Mouse (Mus musculus): ENCODE results near the gene Etv6. TPM values are rescaled to one million over a fixed set of nuclear protein-coding genes. Genes with fewer than 3 reads are reported as not detected.
A peak's percentile ranks its signal among the peaks of the same experiment; 100 is the strongest.

Gene Etv6
- polyA plus RNA-seq, 1 experiment from 2014 or later = 16.0 TPM

GRCm38 (mm10) chr6:134115219-134115968 is 79.9 kb downstream of the Etv6 start:
- Histone ChIP-seq H3K4me1 (ENCODE audit: control insufficient read depth, insufficient read depth, low read length) (peaks cover 42% of the 10 kb centered on the region), H3K36me3 (ENCODE audit: control insufficient read depth, insufficient read depth, low read length) (no peaks in the 10 kb centered on the region), H3K4me3 (ENCODE audit: low read depth, low read length) (no peak overlapping the region), H3K9ac (ENCODE audit: low read depth, low read length) (no peak overlapping the region), H3K27me3 (ENCODE audit: control insufficient read depth, insufficient read depth, low read length) (no peaks in the 10 kb centered on the region), H3K27ac (ENCODE audit: low read depth, low read length) (no peak overlapping the region), H3K4me2 (no peak overlapping the region), H3K9me3 (replicated peaks; ENCODE audit: control insufficient read depth, low read length) (no peaks in the 10 kb centered on the region)
- WGBS (ENCODE audit: insufficient replicate concordance) = 82% methylated on average over 14 of the region's 14 CpGs
- ATAC-seq (replicated peaks; ENCODE audit: insufficient number of reproducible peaks, low FRiP score, low TSS enrichment) = no peak

GRCm38 (mm10) chr6:134117380-134117938 is 82.0 kb downstream of the Etv6 start:
- 56% methylated on average over 13 of the region's 13 CpGs for WGBS (ENCODE audit: insufficient replicate concordance)
- Histone ChIP-seq H3K4me3 (ENCODE audit: low read depth, low read length) (no peak overlapping the region), H3K27me3 (ENCODE audit: control insufficient read depth, insufficient read depth, low read length) (no peaks in the 10 kb centered on the region), H3K4me2 (no peak overlapping the region), H3K27ac (ENCODE audit: low read depth, low read length) (no peak overlapping the region), H3K9me3 (replicated peaks; ENCODE audit: control insufficient read depth, low read length) (no peaks in the 10 kb centered on the region), H3K36me3 (ENCODE audit: control insufficient read depth, insufficient read depth, low read length) (no peaks in the 10 kb centered on the region), H3K9ac (ENCODE audit: low read depth, low read length) (no peak overlapping the region), H3K4me1 (ENCODE audit: control insufficient read depth, insufficient read depth, low read length) (peaks cover 37% of the 10 kb centered on the region)
- no peak for ATAC-seq (replicated peaks; ENCODE audit: insufficient number of reproducible peaks, low FRiP score, low TSS enrichment)

DNA sequence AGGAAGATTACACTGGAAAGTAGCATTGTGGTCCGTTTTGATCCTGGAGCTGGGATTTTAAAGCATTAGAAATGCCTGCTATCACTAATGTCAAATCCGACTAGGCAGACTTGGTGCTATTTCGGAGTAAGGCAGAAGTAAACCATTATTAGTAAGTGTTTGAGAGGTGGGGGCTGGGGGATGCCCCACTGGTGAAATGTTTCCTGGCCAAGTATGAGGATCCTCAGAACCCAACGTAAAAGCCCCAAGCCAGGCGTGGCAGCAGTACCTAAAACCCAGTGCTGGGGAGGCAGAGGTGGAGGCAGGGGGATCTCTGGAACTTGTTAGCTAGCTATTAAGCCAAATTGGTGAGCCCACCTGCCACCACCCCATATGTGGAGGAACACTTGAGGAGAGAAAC is 83.0 kb downstream of the Etv6 start:
- peaks cover 32% of the 10 kb centered on the region for H3K4me1 ChIP-seq (ENCODE audit: control insufficient read depth, insufficient read depth, low read length)
- no peak overlapping the region; the same call in 1 of the 2 replicates for H3K27ac ChIP-seq (ENCODE audit: low read depth, low read length)

DNA sequence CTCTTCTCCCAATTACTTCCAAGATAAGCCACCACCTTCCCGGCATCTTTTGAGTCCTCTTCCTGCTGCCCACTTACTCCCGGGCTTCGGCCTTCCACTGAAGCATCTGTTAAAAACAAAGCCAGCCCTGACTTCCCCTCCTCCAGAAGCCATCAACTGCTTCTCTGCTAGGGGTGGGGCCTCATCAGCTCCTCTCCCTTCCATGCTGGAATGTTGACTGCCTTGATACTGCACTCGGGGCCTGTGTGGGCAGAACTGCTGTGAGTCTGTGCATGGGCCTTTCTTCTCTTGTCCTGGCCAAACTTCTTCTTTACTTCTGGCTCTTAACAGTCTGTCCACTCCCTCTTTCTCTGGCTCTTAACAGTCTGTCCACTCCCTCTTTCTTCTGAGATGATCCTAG is 83.6 kb downstream of the Etv6 start:
- WGBS (ENCODE audit: insufficient replicate concordance) = 10% methylated on average over 4 of the region's 4 CpGs
- Histone ChIP-seq H3K27ac (ENCODE audit: low read depth, low read length) (peak overlapping the region; percentile 24; the same call in 1 of the 2 replicates), H3K27me3 (ENCODE audit: control insufficient read depth, insufficient read depth, low read length) (no peaks in the 10 kb centered on the region), H3K36me3 (ENCODE audit: control insufficient read depth, insufficient read depth, low read length) (no peaks in the 10 kb centered on the region), H3K4me2 (peak overlapping the region; percentile 31; the same call in 1 of the 2 replicates), H3K9me3 (replicated peaks; ENCODE audit: control insufficient read depth, low read length) (no peaks in the 10 kb centered on the region), H3K4me1 (ENCODE audit: control insufficient read depth, insufficient read depth, low read length) (peaks cover 31% of the 10 kb centered on the region), H3K9ac (ENCODE audit: low read depth, low read length) (no peak overlapping the region), H3K4me3 (ENCODE audit: low read depth, low read length) (no peak overlapping the region)
- peak; percentile 78 for ATAC-seq (replicated peaks; ENCODE audit: insufficient number of reproducible peaks, low FRiP score, low TSS enrichment)

More for the DNA sequence above, 83.0 kb downstream of the Etv6 start:
- Histone ChIP-seq H3K9ac (ENCODE audit: low read depth, low read length) (no peak overlapping the region), H3K4me2 (no peak overlapping the region), H3K4me3 (ENCODE audit: low read depth, low read length) (no peak overlapping the region), H3K36me3 (ENCODE audit: control insufficient read depth, insufficient read depth, low read length) (no peaks in the 10 kb centered on the region), H3K27me3 (ENCODE audit: control insufficient read depth, insufficient read depth, low read length) (no peaks in the 10 kb centered on the region), H3K9me3 (replicated peaks; ENCODE audit: control insufficient read depth, low read length) (no peaks in the 10 kb centered on the region)
- ATAC-seq (replicated peaks; ENCODE audit: insufficient number of reproducible peaks, low FRiP score, low TSS enrichment) = no peak
- WGBS (ENCODE audit: insufficient replicate concordance) = 68% methylated on average over 5 of the region's 5 CpGs

GRCm38 (mm10) chr6:134120227-134120626 is 84.7 kb downstream of the Etv6 start:
- H3K36me3 ChIP-seq (ENCODE audit: control insufficient read depth, insufficient read depth, low read length) = no peaks in the 10 kb centered on the region
- H3K27me3 ChIP-seq (ENCODE audit: control insufficient read depth, insufficient read depth, low read length) = no peaks in the 10 kb centered on the region
- WGBS (ENCODE audit: insufficient replicate concordance) = 52% methylated on average over 4 of the region's 4 CpGs
- H3K4me2 ChIP-seq = no peak overlapping the region
- no peak overlapping the region for H3K9ac ChIP-seq (ENCODE audit: low read depth, low read length)
- peaks cover 31% of the 10 kb centered on the region for H3K4me1 ChIP-seq (ENCODE audit: control insufficient read depth, insufficient read depth, low read length)
- no peak overlapping the region for H3K27ac ChIP-seq (ENCODE audit: low read depth, low read length)
- H3K4me3 ChIP-seq (ENCODE audit: low read depth, low read length) = no peak overlapping the region
- ATAC-seq (replicated peaks; ENCODE audit: insufficient number of reproducible peaks, low FRiP score, low TSS enrichment) = no peak
- no peaks in the 10 kb centered on the region for H3K9me3 ChIP-seq (replicated peaks; ENCODE audit: control insufficient read depth, low read length)

GRCm38 (mm10) chr6:134120712-134121111 is 85.2 kb downstream of the Etv6 start:
- no peak overlapping the region for H3K4me2 ChIP-seq
- no peak for ATAC-seq (replicated peaks; ENCODE audit: insufficient number of reproducible peaks, low FRiP score, low TSS enrichment)
- 60% methylated on average over 12 of the region's 12 CpGs for WGBS (ENCODE audit: insufficient replicate concordance)
- no peaks in the 10 kb centered on the region for H3K9me3 ChIP-seq (replicated peaks; ENCODE audit: control insufficient read depth, low read length)
- H3K4me3 ChIP-seq (ENCODE audit: low read depth, low read length) = no peak overlapping the region
- no peak overlapping the region; the same call in 1 of the 2 replicates for H3K27ac ChIP-seq (ENCODE audit: low read depth, low read length)
- peaks cover 31% of the 10 kb centered on the region for H3K4me1 ChIP-seq (ENCODE audit: control insufficient read depth, insufficient read depth, low read length)
- H3K9ac ChIP-seq (ENCODE audit: low read depth, low read length) = no peak overlapping the region
- no peaks in the 10 kb centered on the region for H3K36me3 ChIP-seq (ENCODE audit: control insufficient read depth, insufficient read depth, low read length)
- H3K27me3 ChIP-seq (ENCODE audit: control insufficient read depth, insufficient read depth, low read length) = no peaks in the 10 kb centered on the region

DNA sequence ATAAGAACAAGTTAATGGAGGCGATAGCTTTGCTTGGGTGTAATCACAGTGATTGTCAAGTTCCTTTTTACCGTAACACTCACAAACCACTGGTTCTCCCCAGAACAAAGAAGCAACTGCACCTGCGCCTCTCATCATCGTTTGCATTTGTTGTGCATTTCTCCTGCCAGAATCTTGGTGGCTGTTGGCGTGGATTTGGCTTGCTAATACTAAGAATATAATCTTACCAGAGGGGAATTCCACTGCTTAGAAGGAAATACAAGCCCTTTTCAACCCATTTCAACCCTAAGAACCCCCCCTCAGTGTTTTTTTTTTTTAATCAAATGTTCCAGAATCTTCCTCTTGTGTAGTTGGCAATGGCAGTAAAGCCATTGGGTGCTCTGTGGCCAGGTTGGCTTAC is 87.4 kb downstream of the Etv6 start:
- Histone ChIP-seq H3K9me3 (replicated peaks; ENCODE audit: control insufficient read depth, low read length) (no peaks in the 10 kb centered on the region), H3K4me3 (ENCODE audit: low read depth, low read length) (no peak overlapping the region), H3K9ac (ENCODE audit: low read depth, low read length) (no peak overlapping the region), H3K27me3 (ENCODE audit: control insufficient read depth, insufficient read depth, low read length) (no peaks in the 10 kb centered on the region), H3K4me1 (ENCODE audit: control insufficient read depth, insufficient read depth, low read length) (peaks cover 26% of the 10 kb centered on the region), H3K4me2 (no peak overlapping the region), H3K27ac (ENCODE audit: low read depth, low read length) (no peak overlapping the region), H3K36me3 (ENCODE audit: control insufficient read depth, insufficient read depth, low read length) (no peaks in the 10 kb centered on the region)
- 87% methylated on average over 5 of the region's 5 CpGs for WGBS (ENCODE audit: insufficient replicate concordance)
- ATAC-seq (replicated peaks; ENCODE audit: insufficient number of reproducible peaks, low FRiP score, low TSS enrichment) = no peak

- 75% methylated on average over 7 of the region's 7 CpGs for WGBS (ENCODE audit: insufficient replicate concordance)
- peaks cover 23% of the 10 kb centered on the region for H3K4me1 ChIP-seq (ENCODE audit: control insufficient read depth, insufficient read depth, low read length)
- H3K9ac ChIP-seq (ENCODE audit: low read depth, low read length) = no peak overlapping the region
- no peak overlapping the region for H3K4me2 ChIP-seq
- no peak for ATAC-seq (replicated peaks; ENCODE audit: insufficient number of reproducible peaks, low FRiP score, low TSS enrichment)
- H3K4me3 ChIP-seq (ENCODE audit: low read depth, low read length) = no peak overlapping the region
- no peak overlapping the region for H3K27ac ChIP-seq (ENCODE audit: low read depth, low read length)
- H3K36me3 ChIP-seq (ENCODE audit: control insufficient read depth, insufficient read depth, low read length) = no peaks in the 10 kb centered on the region; the same call in 1 of the 2 replicates
- no peaks in the 10 kb centered on the region for H3K27me3 ChIP-seq (ENCODE audit: control insufficient read depth, insufficient read depth, low read length)
- no peaks in the 10 kb centered on the region for H3K9me3 ChIP-seq (replicated peaks; ENCODE audit: control insufficient read depth, low read length)
Measured at GRCm38 (mm10) chr6:134123474-134123873, 88.0 kb downstream of the Etv6 start.

Measured in heart, embryonic 11.5 days (tissue).